Mouse (Mus musculus): ENCODE measurements around the gene Prn. TPM values are rescaled to one million over a fixed set of nuclear protein-coding genes. Genes with fewer than 3 reads are reported as not detected.

Prn gene
- total and polyA plus RNA-seq, 2 experiments, result not detected

- H3K27me3 ChIP-seq (ENCODE audit: control insufficient read depth, insufficient read depth, low read length), result 0 out of 2 replicates have a peak, but pooled peaks cover 7% of the 10 kb centered on the region
- H3K4me3 ChIP-seq (ENCODE audit: insufficient read depth, low read depth, low read length), result no peak overlapping the region
- TF ChIP-seq POLR2A (IDR thresholded peaks at IDR 0.05; ENCODE audit: extremely low read depth, insufficient read depth, low read length) (no peak), CTCF (IDR thresholded peaks at IDR 0.05; ENCODE audit: low read depth, low read length) (no peak)
- no peak for DNase-seq (ENCODE audit: extremely low read depth, low read depth, low spot score)
- WGBS, result 87% methylated on average over 16 of the region's 16 CpGs
- H3K79me2 ChIP-seq (ENCODE audit: control insufficient read depth, insufficient read depth, low read length), result no peaks in the 10 kb centered on the region
- no peak overlapping the region for H3K9ac ChIP-seq (ENCODE audit: low read depth, low read length)
- H3K27ac ChIP-seq (replicated peaks; ENCODE audit: insufficient read depth, low read depth, low read length), result no peak overlapping the region
- H3K4me1 ChIP-seq (ENCODE audit: control insufficient read depth, insufficient read depth, low read length), result no peaks in the 10 kb centered on the region
- H3K36me3 ChIP-seq (ENCODE audit: control insufficient read depth, insufficient read depth, low read length), result no peaks in the 10 kb centered on the region
Observed at GRCm38 (mm10) chr2:131946351-131946750, 36.6 kb downstream of the Prn start.

DNA sequence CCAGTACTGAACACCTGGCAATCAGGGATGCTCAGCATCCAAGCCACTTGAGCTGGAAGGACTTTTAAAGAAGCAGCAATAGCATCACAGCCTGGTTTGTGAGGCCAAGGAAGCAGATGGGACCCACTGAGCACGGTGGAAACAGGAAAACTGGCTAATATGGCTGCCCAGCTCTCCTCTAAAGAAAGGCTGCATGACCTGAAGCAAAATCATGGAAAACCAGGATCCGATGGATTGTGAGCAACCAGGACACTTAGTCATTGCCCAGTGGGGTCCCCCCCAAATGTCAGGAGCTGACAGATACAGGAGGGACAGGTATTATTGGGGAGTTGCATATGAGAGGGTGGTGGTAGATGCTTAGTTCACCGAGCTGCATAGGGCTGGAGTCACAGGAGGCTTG, 38.4 kb downstream of the Prn start:
- H3K9ac ChIP-seq (ENCODE audit: low read depth, low read length), result no peak overlapping the region
- TF ChIP-seq CTCF (IDR thresholded peaks at IDR 0.05; ENCODE audit: low read depth, low read length) (no peak), POLR2A (IDR thresholded peaks at IDR 0.05; ENCODE audit: extremely low read depth, insufficient read depth, low read length) (no peak)
- H3K27ac ChIP-seq (replicated peaks; ENCODE audit: insufficient read depth, low read depth, low read length), result no peak overlapping the region
- no peaks in the 10 kb centered on the region for H3K79me2 ChIP-seq (ENCODE audit: control insufficient read depth, insufficient read depth, low read length)
- H3K27me3 ChIP-seq (ENCODE audit: control insufficient read depth, insufficient read depth, low read length), result 0 out of 2 replicates have a peak, but pooled peaks cover 7% of the 10 kb centered on the region
- no peaks in the 10 kb centered on the region for H3K36me3 ChIP-seq (ENCODE audit: control insufficient read depth, insufficient read depth, low read length)
- no peak overlapping the region for H3K4me3 ChIP-seq (ENCODE audit: insufficient read depth, low read depth, low read length)
- no peak for DNase-seq (ENCODE audit: extremely low read depth, low read depth, low spot score)
- 72% methylated on average over 3 of the region's 3 CpGs for WGBS
- no peaks in the 10 kb centered on the region; the same call in 1 of the 2 replicates for H3K4me1 ChIP-seq (ENCODE audit: control insufficient read depth, insufficient read depth, low read length)

GRCm38 (mm10) chr2:131948916-131949639, 39.3 kb downstream of the Prn start:
- Histone ChIP-seq H3K79me2 (ENCODE audit: control insufficient read depth, insufficient read depth, low read length) (no peaks in the 10 kb centered on the region), H3K36me3 (ENCODE audit: control insufficient read depth, insufficient read depth, low read length) (no peaks in the 10 kb centered on the region), H3K27ac (replicated peaks; ENCODE audit: insufficient read depth, low read depth, low read length) (no peak overlapping the region), H3K9ac (ENCODE audit: low read depth, low read length) (no peak overlapping the region), H3K4me3 (ENCODE audit: insufficient read depth, low read depth, low read length) (no peak overlapping the region), H3K4me1 (ENCODE audit: control insufficient read depth, insufficient read depth, low read length) (no peaks in the 10 kb centered on the region; the same call in 1 of the 2 replicates), H3K27me3 (ENCODE audit: control insufficient read depth, insufficient read depth, low read length) (0 out of 2 replicates have a peak, but pooled peaks cover 7% of the 10 kb centered on the region)
- no peak for DNase-seq (ENCODE audit: extremely low read depth, low read depth, low spot score)
- TF ChIP-seq CTCF (IDR thresholded peaks at IDR 0.05; ENCODE audit: low read depth, low read length) (no peak), POLR2A (IDR thresholded peaks at IDR 0.05; ENCODE audit: extremely low read depth, insufficient read depth, low read length) (no peak)
- 67% methylated on average over 11 of the region's 11 CpGs for WGBS

DNA sequence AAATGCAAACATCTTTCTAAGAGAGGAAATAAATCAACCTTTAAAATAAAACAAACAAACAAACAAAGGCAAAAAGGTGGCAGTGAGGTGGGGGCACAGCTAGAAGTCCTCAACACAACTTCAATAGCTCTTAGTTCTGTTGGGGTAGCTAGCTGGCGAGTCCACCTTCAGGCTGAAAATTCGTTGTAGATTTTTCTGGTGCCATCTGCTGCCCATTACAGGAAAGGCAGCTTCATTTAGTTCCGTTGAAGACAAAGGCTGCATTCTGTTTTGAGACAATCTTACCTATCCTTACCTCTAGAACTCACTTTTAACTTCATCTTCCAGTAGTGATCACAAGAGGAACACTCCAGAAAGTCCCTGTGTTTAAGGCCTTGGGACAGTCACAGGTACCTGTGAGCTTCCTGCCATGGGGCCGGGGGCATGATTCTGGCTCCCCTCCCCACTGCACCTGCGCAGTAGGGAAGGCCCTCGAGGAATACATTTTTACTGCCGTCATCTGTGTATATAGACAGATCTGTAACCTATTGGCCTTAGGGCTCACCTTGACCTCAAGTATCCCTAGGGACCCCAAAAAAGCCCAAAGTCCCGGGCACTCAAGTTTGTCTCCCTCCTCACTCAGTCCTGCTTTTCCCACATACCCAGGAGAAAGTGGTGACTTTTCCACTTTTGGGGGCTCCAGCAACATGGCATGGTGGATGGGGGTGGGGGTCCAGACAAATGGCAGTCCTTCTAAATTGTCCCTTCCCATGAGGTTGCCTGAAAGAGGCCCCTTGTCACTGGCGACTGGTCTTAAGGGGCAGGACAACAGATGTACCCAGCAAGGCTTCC, 40.2 kb downstream of the Prn start:
- H3K9ac ChIP-seq (ENCODE audit: low read depth, low read length), result no peak overlapping the region
- no peaks in the 10 kb centered on the region for H3K36me3 ChIP-seq (ENCODE audit: control insufficient read depth, insufficient read depth, low read length)
- DNase-seq (ENCODE audit: extremely low read depth, low read depth, low spot score), result peak; percentile 25
- peak; percentile 45 for TF ChIP-seq CTCF (IDR thresholded peaks at IDR 0.05; ENCODE audit: low read depth, low read length)
- TF ChIP-seq POLR2A (IDR thresholded peaks at IDR 0.05; ENCODE audit: extremely low read depth, insufficient read depth, low read length), result no peak
- H3K4me3 ChIP-seq (ENCODE audit: insufficient read depth, low read depth, low read length), result no peak overlapping the region
- H3K27ac ChIP-seq (replicated peaks; ENCODE audit: insufficient read depth, low read depth, low read length), result no peak overlapping the region
- 0 out of 2 replicates have a peak, but pooled peaks cover 5% of the 10 kb centered on the region for H3K27me3 ChIP-seq (ENCODE audit: control insufficient read depth, insufficient read depth, low read length)
- H3K79me2 ChIP-seq (ENCODE audit: control insufficient read depth, insufficient read depth, low read length), result no peaks in the 10 kb centered on the region
- H3K4me1 ChIP-seq (ENCODE audit: control insufficient read depth, insufficient read depth, low read length), result no peaks in the 10 kb centered on the region; the same call in 1 of the 2 replicates
- 47% methylated on average over 9 of the region's 9 CpGs for WGBS

GRCm38 (mm10) chr2:131950598-131951095, 40.9 kb downstream of the Prn start, which contains the start of gene Prnd:
TSS of gene Prnd (plus strand) at chr2:131950861.
- Histone ChIP-seq H3K4me1 (ENCODE audit: control insufficient read depth, insufficient read depth, low read length) (no peaks in the 10 kb centered on the region; the same call in 1 of the 2 replicates), H3K36me3 (ENCODE audit: control insufficient read depth, insufficient read depth, low read length) (no peaks in the 10 kb centered on the region), H3K27me3 (ENCODE audit: control insufficient read depth, insufficient read depth, low read length) (0 out of 2 replicates have a peak, but pooled peaks cover 5% of the 10 kb centered on the region), H3K4me3 (ENCODE audit: insufficient read depth, low read depth, low read length) (no peak within 1 kb of the TSS), H3K27ac (replicated peaks; ENCODE audit: insufficient read depth, low read depth, low read length) (no peak within 1 kb of the TSS), H3K79me2 (ENCODE audit: control insufficient read depth, insufficient read depth, low read length) (no peaks in the 10 kb centered on the region), H3K9ac (ENCODE audit: low read depth, low read length) (no peak within 1 kb of the TSS)
- no peak for TF ChIP-seq POLR2A (IDR thresholded peaks at IDR 0.05; ENCODE audit: extremely low read depth, insufficient read depth, low read length)
- no peak for TF ChIP-seq CTCF (IDR thresholded peaks at IDR 0.05; ENCODE audit: low read depth, low read length)
- WGBS, result 19% methylated on average over 11 of the region's 11 CpGs
- no peak for DNase-seq (ENCODE audit: extremely low read depth, low read depth, low spot score)

Data from liver, adult 2 months (tissue).